Mouse (Mus musculus): ENCODE data around the gene Arhgap32.

DNA sequence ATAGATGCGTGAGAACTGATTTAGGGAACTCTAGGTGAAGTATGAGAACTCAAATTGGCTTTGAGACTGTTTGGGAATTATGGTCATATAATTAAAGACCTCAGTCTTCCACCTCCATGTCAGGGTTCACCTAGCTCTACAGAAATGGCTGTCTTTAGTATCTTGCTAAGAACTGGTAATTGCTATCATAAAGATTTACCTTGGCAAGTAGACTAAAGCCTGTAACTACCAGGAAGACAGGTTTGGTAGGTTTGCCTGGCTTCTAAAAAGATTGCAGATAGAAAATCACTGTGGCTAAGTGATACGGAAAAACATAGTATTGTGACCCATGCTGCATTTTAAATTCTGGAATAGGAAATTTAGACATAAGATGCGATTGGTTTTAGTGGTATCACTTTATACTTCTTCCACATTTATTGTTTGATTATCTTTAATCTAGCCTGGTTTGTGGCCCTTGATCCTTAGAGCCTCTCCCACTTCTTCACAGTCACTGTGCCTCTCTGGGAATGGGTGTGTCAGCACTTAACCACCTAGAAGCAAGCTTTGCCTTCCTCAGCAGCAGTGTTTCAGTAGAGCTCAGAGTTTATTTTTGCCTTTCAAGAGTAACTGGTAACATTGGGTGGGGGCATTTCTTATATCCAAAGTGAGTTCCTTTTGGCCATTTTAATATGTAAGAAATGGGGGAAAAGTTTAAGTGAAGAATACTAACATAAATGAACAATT is 119.0 kb downstream of the Arhgap32 start:
- no peak for TF ChIP-seq CTCF (IDR thresholded peaks at IDR 0.05; ENCODE audit: borderline replicate concordance, control insufficient read depth, extremely low read depth, insufficient read depth, low read length, poor library complexity)
- TF ChIP-seq POLR2A (IDR thresholded peaks at IDR 0.05; ENCODE audit: control insufficient read depth, extremely low read depth, insufficient read depth, low read length, poor library complexity) = no peak
